Mouse (Mus musculus): ENCODE results near the gene Arhgef28.

DNA sequence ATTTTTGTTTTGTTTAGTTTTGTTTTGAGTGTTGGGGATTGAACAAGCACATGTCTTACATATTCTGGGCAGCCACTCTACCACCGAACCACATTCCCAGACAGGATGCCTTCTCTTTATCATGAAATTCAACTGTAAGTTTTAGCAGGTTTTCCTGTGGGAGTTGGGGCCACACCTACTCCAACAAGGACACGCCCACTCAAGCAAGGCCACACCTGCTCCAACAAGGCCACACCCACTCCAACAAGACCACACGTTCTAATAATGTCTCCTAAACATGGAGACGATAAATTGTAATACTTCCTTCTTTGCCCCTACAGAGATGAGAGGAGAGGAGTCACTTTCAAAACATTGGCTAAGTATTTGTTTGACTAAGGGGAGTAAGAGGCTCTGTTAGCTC, 197.2 kb downstream of the Arhgef28 start:
- TF ChIP-seq GATA1 (IDR thresholded peaks at IDR 0.05; ENCODE audit: borderline replicate concordance, low read length): no peak
- no peak for TF ChIP-seq FLI1 (IDR thresholded peaks at IDR 0.05; ENCODE audit: low read length)

All from megakaryocyte, embryonic 14.5 days (primary cell).